Mouse (Mus musculus) lung, postnatal 0 days (tissue): ENCODE measurements around the gene Grap2.

Experiments used
- CTCF ChIP-seq: IDR thresholded peaks from 2 replicates; pipeline ENCODE4 v1.5.1; 2016; ENCODE audit warnings: antibody characterized with exemption, mild to moderate bottlenecking
- EP300 ChIP-seq: IDR thresholded peaks from 2 replicates; pipeline ENCODE4 v1.6.1; 2016; ENCODE audit warnings: antibody characterized with exemption, mild to moderate bottlenecking, control low read depth

- no peak for TF ChIP-seq EP300
- TF ChIP-seq CTCF = peak; percentile 47
Measured at GRCm38 (mm10) chr15:80557745-80558144, 14.6 kb upstream of the Grap2 start.
